In the genomic region with DNA sequence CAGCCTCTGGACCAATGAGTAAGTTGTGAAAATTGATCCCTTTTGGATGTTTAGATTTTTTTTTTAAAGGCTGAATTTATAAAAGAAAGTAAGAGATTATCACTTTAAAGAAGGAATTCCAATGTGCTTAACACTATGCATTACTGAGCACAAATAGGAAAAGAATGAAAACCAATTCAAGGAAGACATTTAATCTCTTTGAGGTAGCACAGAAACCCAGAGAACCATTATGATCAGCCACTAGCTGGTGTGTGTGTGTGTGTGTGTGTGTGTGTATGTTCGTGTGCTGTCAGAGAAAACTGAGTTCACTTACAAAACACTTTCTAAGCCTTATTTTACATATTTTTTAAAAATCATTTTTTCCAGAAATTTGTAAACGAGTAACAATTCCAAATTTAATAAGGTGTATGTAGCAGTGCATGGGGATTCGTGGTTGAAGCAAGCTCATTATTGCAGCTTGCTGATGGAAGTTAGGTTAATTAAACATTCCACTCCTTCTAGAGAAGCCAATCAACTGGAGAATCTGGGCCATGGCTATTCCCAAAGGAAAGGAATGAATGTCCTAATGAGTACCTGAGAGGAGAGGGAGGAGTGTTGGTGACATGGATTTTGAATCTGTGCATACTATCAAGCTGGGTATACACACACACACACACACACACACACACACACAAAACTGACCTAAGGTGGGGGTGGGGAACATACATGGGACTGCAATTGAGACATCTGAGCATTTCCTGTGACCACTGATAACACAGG, we compare ENCODE assay signal across 25 mouse cellular contexts.
A peak's percentile ranks its signal among the peaks of the same experiment; 100 is the strongest.
DNase-seq lines count a peak whose midpoint lies in the region; ATAC-seq and TF ChIP-seq lines count a peak whose summit lies in the region.
"Had no signal": no experiment of that assay in that cellular context is flagged by ENCODE, and none has a peak within 500 bp of the region (broad histone marks: within the 10 kb centered on the region; RNA-seq: fewer than 3 reads in every experiment).

No protein-coding gene starts in this region.

- no peaks in the 10 kb centered on the region for H3K27me3 ChIP-seq in forebrain, embryonic 12.5 days
- H3K27me3 ChIP-seq in forebrain, embryonic 15.5 days = no peaks in the 10 kb centered on the region
- no peaks in the 10 kb centered on the region for H3K27me3 ChIP-seq in midbrain, embryonic 11.5 days (ENCODE audit: control insufficient read depth, insufficient read depth, low read length)
- no peaks in the 10 kb centered on the region for H3K27me3 ChIP-seq in midbrain, embryonic 10.5 days (ENCODE audit: low read depth, poor library complexity, severe bottlenecking)
- no peaks in the 10 kb centered on the region for H3K27me3 ChIP-seq in hindbrain, postnatal 0 days (ENCODE audit: insufficient read depth, low read length)
- H3K27me3 ChIP-seq: heart, embryonic 15.5 days; intestine, embryonic 15.5 days; liver, embryonic 15.5 days had no signal

- TF ChIP-seq CTCF in hindbrain, postnatal 0 days (IDR thresholded peaks at IDR 0.05; ENCODE audit: low read depth) = no peak

- H3K9ac ChIP-seq in forebrain, embryonic 12.5 days = no peak overlapping the region
- H3K9ac ChIP-seq in forebrain, embryonic 15.5 days (replicated peaks) = no peak overlapping the region
- no peak overlapping the region for H3K9ac ChIP-seq in midbrain, embryonic 11.5 days (ENCODE audit: low read length)
- H3K9ac ChIP-seq in hindbrain, postnatal 0 days (replicated peaks; ENCODE audit: low read length) = no peak overlapping the region
- H3K9ac ChIP-seq: heart, embryonic 15.5 days; intestine, embryonic 15.5 days; liver, embryonic 15.5 days had no signal

- WGBS in forebrain, embryonic 12.5 days = 30% methylated on average over 3 of the region's 3 CpGs
- WGBS in forebrain, embryonic 15.5 days = 26% methylated on average over 3 of the region's 3 CpGs
- 64% methylated on average over 3 of the region's 3 CpGs for WGBS in midbrain, embryonic 11.5 days
- WGBS in midbrain, embryonic 10.5 days = 71% methylated on average over 3 of the region's 3 CpGs
- WGBS in hindbrain, postnatal 0 days = 61% methylated on average over 3 of the region's 3 CpGs

- H3K4me3 ChIP-seq in forebrain, embryonic 12.5 days (replicated peaks) = no peak overlapping the region
- H3K4me3 ChIP-seq in forebrain, embryonic 15.5 days = no peak overlapping the region
- no peak overlapping the region for H3K4me3 ChIP-seq in midbrain, embryonic 11.5 days (ENCODE audit: low read depth, low read length)
- H3K4me3 ChIP-seq in midbrain, embryonic 10.5 days = no peak overlapping the region
- no peak overlapping the region for H3K4me3 ChIP-seq in hindbrain, postnatal 0 days (ENCODE audit: low read length)
- H3K4me3 ChIP-seq: erythroblast, embryonic 14.5 days; heart, embryonic 15.5 days; intestine, embryonic 15.5 days; layer of hippocampus, adult 2 months; limb, embryonic 10.5 days; liver, embryonic 15.5 days; myocyte had no signal

- ATAC-seq in forebrain, embryonic 12.5 days (ENCODE audit: low FRiP score) = peak; percentile 74; the same call in 1 of the 2 replicates
- ATAC-seq in forebrain, embryonic 15.5 days (replicated peaks) = no peak
- peak; percentile 44; the same call in 1 of the 2 replicates for ATAC-seq in midbrain, embryonic 11.5 days (ENCODE audit: low FRiP score)
- ATAC-seq in hindbrain, postnatal 0 days = peak; percentile 59; the same call in 1 of the 2 replicates
- ATAC-seq: CD4-positive, CD25-positive, alpha-beta regulatory T cell, adult 4 months; intestine, embryonic 15.5 days had no signal

- H3K4me1 ChIP-seq in forebrain, embryonic 12.5 days = peaks cover 5% of the 10 kb centered on the region; the same call in 1 of the 2 replicates
- no peaks in the 10 kb centered on the region for H3K4me1 ChIP-seq in forebrain, embryonic 15.5 days
- no peaks in the 10 kb centered on the region for H3K4me1 ChIP-seq in midbrain, embryonic 11.5 days (ENCODE audit: control insufficient read depth, insufficient read depth, low read length)
- H3K4me1 ChIP-seq in midbrain, embryonic 10.5 days = peaks cover 5% of the 10 kb centered on the region; the same call in 1 of the 2 replicates
- H3K4me1 ChIP-seq in hindbrain, postnatal 0 days (ENCODE audit: insufficient read depth, low read length) = no peaks in the 10 kb centered on the region
- H3K4me1 ChIP-seq: heart, embryonic 15.5 days; intestine, embryonic 15.5 days; limb, embryonic 10.5 days; liver, embryonic 15.5 days had no signal

- no peaks in the 10 kb centered on the region for H3K36me3 ChIP-seq in forebrain, embryonic 12.5 days (replicated peaks)
- no peaks in the 10 kb centered on the region for H3K36me3 ChIP-seq in forebrain, embryonic 15.5 days
- H3K36me3 ChIP-seq in midbrain, embryonic 11.5 days (ENCODE audit: control insufficient read depth, insufficient read depth, low read length) = no peaks in the 10 kb centered on the region
- no peaks in the 10 kb centered on the region for H3K36me3 ChIP-seq in midbrain, embryonic 10.5 days
- no peaks in the 10 kb centered on the region for H3K36me3 ChIP-seq in hindbrain, postnatal 0 days (ENCODE audit: insufficient read depth, low read length)
- H3K36me3 ChIP-seq: heart, embryonic 15.5 days; intestine, embryonic 15.5 days; limb, embryonic 10.5 days; liver, embryonic 15.5 days had no signal

- H3K27ac ChIP-seq in forebrain, embryonic 12.5 days = no peak overlapping the region
- no peak overlapping the region for H3K27ac ChIP-seq in forebrain, embryonic 15.5 days (replicated peaks)
- H3K27ac ChIP-seq in midbrain, embryonic 11.5 days (ENCODE audit: low read depth, low read length) = no peak overlapping the region
- H3K27ac ChIP-seq in midbrain, embryonic 10.5 days (replicated peaks) = no peak overlapping the region
- H3K27ac ChIP-seq in hindbrain, postnatal 0 days = no peak overlapping the region
- H3K27ac ChIP-seq: heart, embryonic 15.5 days; intestine, embryonic 15.5 days; layer of hippocampus, adult 2 months; limb, embryonic 10.5 days; liver, embryonic 15.5 days; macrophage; stomach, postnatal 0 days had no signal

- no peak overlapping the region for H3K4me2 ChIP-seq in forebrain, embryonic 12.5 days
- H3K4me2 ChIP-seq in forebrain, embryonic 15.5 days (replicated peaks) = no peak overlapping the region
- no peak overlapping the region for H3K4me2 ChIP-seq in midbrain, embryonic 11.5 days
- no peak overlapping the region for H3K4me2 ChIP-seq in hindbrain, postnatal 0 days (ENCODE audit: low read depth, low read length)
- H3K4me2 ChIP-seq: heart, embryonic 15.5 days; intestine, embryonic 15.5 days; liver, embryonic 15.5 days had no signal

- H3K9me3 ChIP-seq in forebrain, embryonic 12.5 days = no peaks in the 10 kb centered on the region
- no peaks in the 10 kb centered on the region for H3K9me3 ChIP-seq in forebrain, embryonic 15.5 days
- H3K9me3 ChIP-seq in midbrain, embryonic 11.5 days (ENCODE audit: control insufficient read depth, low read length) = no peaks in the 10 kb centered on the region
- H3K9me3 ChIP-seq in midbrain, embryonic 10.5 days (replicated peaks) = no peaks in the 10 kb centered on the region
- no peaks in the 10 kb centered on the region for H3K9me3 ChIP-seq in hindbrain, postnatal 0 days (ENCODE audit: low read length)
- H3K9me3 ChIP-seq: heart, embryonic 15.5 days; intestine, embryonic 15.5 days; limb, embryonic 10.5 days; liver, embryonic 15.5 days had no signal

- no peak for DNase-seq in midbrain, embryonic 11.5 days (ENCODE audit: low spot score, missing footprints)
- no peak for DNase-seq in midbrain, embryonic 10.5 days (ENCODE audit: low spot score)
- peak; percentile 33 for DNase-seq in hindbrain, postnatal 0 days (ENCODE audit: low spot score)
- no peak for DNase-seq in adrenal gland, postnatal 14 days
- DNase-seq in lung, adult 18-20 months = no peak
- DNase-seq: cerebellum, adult 11-12 months; cerebellum, postnatal 10 days; heart, postnatal 4 days; kidney, adult 9 months; kidney, postnatal 14 days; liver; thymus, adult 2 months; thymus, postnatal 4 days had no signal
